ENCODE assay signal across 7 mouse cellular contexts in genomic region chr2:153600021-153600666, GRCm38 (mm10). TPM values are rescaled to one million over a fixed set of nuclear protein-coding genes. Genes with fewer than 3 reads are reported as not detected.
DNase-seq lines count a peak whose midpoint lies in the region; ATAC-seq and TF ChIP-seq lines count a peak whose summit lies in the region.

No protein-coding gene starts in this region.

- no peak overlapping the region for H3K9ac ChIP-seq in ES-Bruce4 (ENCODE audit: low read depth, poor library complexity, severe bottlenecking)
- no peak overlapping the region for H3K9ac ChIP-seq in heart, embryonic 14.5 days (ENCODE audit: low read length)
- H3K9ac ChIP-seq in kidney, postnatal 0 days (ENCODE audit: low read depth, low read length): no peak overlapping the region
- H3K9ac ChIP-seq in stomach, embryonic 14.5 days (replicated peaks; ENCODE audit: low read depth, low read length): no peak overlapping the region

- peak; percentile 79 for DNase-seq in ZHBTc4 (ENCODE audit: low read depth, low spot score)
- peak; percentile 79 for DNase-seq in kidney, postnatal 0 days (ENCODE audit: low spot score)
- DNase-seq in lung, postnatal 14 days: peak; percentile 44

- no peak for TF ChIP-seq EP300 in ES-Bruce4 (IDR thresholded peaks at IDR 0.05; ENCODE audit: insufficient read depth, low read depth, low read length)

- H3K9me3 ChIP-seq in ES-Bruce4 (replicated peaks; ENCODE audit: control insufficient read depth, insufficient read depth, low read length, poor library complexity, severe bottlenecking): no peaks in the 10 kb centered on the region
- no peaks in the 10 kb centered on the region for H3K9me3 ChIP-seq in heart, embryonic 14.5 days (ENCODE audit: control insufficient read depth, low read length)
- no peaks in the 10 kb centered on the region for H3K9me3 ChIP-seq in kidney, postnatal 0 days (replicated peaks; ENCODE audit: low read length)
- H3K9me3 ChIP-seq in stomach, embryonic 14.5 days (ENCODE audit: control insufficient read depth, low read depth, low read length): no peaks in the 10 kb centered on the region

- H3K4me3 ChIP-seq in ES-Bruce4 (ENCODE audit: low read depth, low read length): no peak overlapping the region
- no peak overlapping the region for H3K4me3 ChIP-seq in embryonic fibroblast, embryonic 13.5 days (ENCODE audit: insufficient read depth, low read length)
- H3K4me3 ChIP-seq in heart, embryonic 14.5 days (ENCODE audit: control insufficient read depth in 1 of 2, insufficient read depth in 1 of 2, low read depth in 1 of 2, low read length in 2 of 2): no peak overlapping the region
- no peak overlapping the region for H3K4me3 ChIP-seq in kidney, postnatal 0 days (replicated peaks; ENCODE audit: low read depth, low read length)
- H3K4me3 ChIP-seq in stomach, embryonic 14.5 days (ENCODE audit: low read depth, low read length): no peak overlapping the region

- peak overlapping the region; percentile 48 for H3K27ac ChIP-seq in ES-Bruce4 (ENCODE audit: insufficient read depth, low read length)
- no peak overlapping the region for H3K27ac ChIP-seq in embryonic fibroblast, embryonic 13.5 days (ENCODE audit: insufficient read depth, low read length)
- peak overlapping the region in 1 of 2 experiments; percentile 50; a peak in 2 of 4 replicates for H3K27ac ChIP-seq in heart, embryonic 14.5 days (replicated peaks in 1 of 2; ENCODE audit: control insufficient read depth in 1 of 2, insufficient read depth in 1 of 2, low read depth in 2 of 2, low read length in 2 of 2)
- peak overlapping the region; percentile 77 for H3K27ac ChIP-seq in kidney, postnatal 0 days
- H3K27ac ChIP-seq in stomach, embryonic 14.5 days (ENCODE audit: low read length): no peak overlapping the region

- ATAC-seq in heart, embryonic 14.5 days (ENCODE audit: insufficient number of reproducible peaks, insufficient read depth, low FRiP score, low read depth): peak; percentile 41; the same call in 1 of the 2 replicates
- ATAC-seq in kidney, postnatal 0 days (replicated peaks; ENCODE audit: low FRiP score, low read depth): peak; percentile 86
- ATAC-seq in stomach, embryonic 14.5 days (ENCODE audit: insufficient number of reproducible peaks, insufficient read depth, low FRiP score, low read depth): 0 out of 2 replicates have a peak, but pooled peaks have one; percentile 62

- WGBS in heart, embryonic 14.5 days: 61% methylated on average over 6 of the region's 6 CpGs
- 54% methylated on average over 6 of the region's 6 CpGs for WGBS in kidney, postnatal 0 days
- WGBS in stomach, embryonic 14.5 days: 64% methylated on average over 6 of the region's 6 CpGs

- TF ChIP-seq CTCF in ES-Bruce4 (IDR thresholded peaks at IDR 0.05; ENCODE audit: low read depth, low read length): peak; percentile 45
- TF ChIP-seq CTCF in embryonic fibroblast, embryonic 13.5 days (IDR thresholded peaks at IDR 0.05; ENCODE audit: borderline replicate concordance, insufficient read depth, low read length): peak; percentile 21; the same call in 1 of the 2 replicates
- TF ChIP-seq CTCF in kidney, postnatal 0 days (IDR thresholded peaks at IDR 0.05; ENCODE audit: low read depth): peak; percentile 75

- peaks cover 15% of the 10 kb centered on the region for H3K4me1 ChIP-seq in ES-Bruce4 (ENCODE audit: control insufficient read depth, insufficient read depth, low read length)
- H3K4me1 ChIP-seq in embryonic fibroblast, embryonic 13.5 days (ENCODE audit: control insufficient read depth, insufficient read depth, low read length): no peaks in the 10 kb centered on the region
- H3K4me1 ChIP-seq in heart, embryonic 14.5 days (ENCODE audit: control insufficient read depth in 2 of 2, insufficient read depth in 2 of 2, low read length in 2 of 2): peaks cover 12 to 14% of the 10 kb centered on the region in 2 experiments
- 0 out of 2 replicates have a peak, but pooled peaks cover 6% of the 10 kb centered on the region for H3K4me1 ChIP-seq in kidney, postnatal 0 days (replicated peaks; ENCODE audit: insufficient read depth, low read length)
- H3K4me1 ChIP-seq in stomach, embryonic 14.5 days (ENCODE audit: control insufficient read depth, insufficient read depth, low read length): 0 out of 2 replicates have a peak, but pooled peaks cover 4% of the 10 kb centered on the region

- no peak for TF ChIP-seq POLR2A in ES-Bruce4 (IDR thresholded peaks at IDR 0.05; ENCODE audit: insufficient read depth, low read length)
- TF ChIP-seq POLR2A in embryonic fibroblast, embryonic 13.5 days (IDR thresholded peaks at IDR 0.05; ENCODE audit: low read depth, low read length): no peak

- no peak overlapping the region for H3K4me2 ChIP-seq in heart, embryonic 14.5 days (ENCODE audit: low read length)
- H3K4me2 ChIP-seq in kidney, postnatal 0 days (ENCODE audit: low read length): no peak overlapping the region
- H3K4me2 ChIP-seq in stomach, embryonic 14.5 days (replicated peaks; ENCODE audit: low read depth, low read length): no peak overlapping the region

- no peaks in the 10 kb centered on the region for H3K27me3 ChIP-seq in ES-Bruce4 (ENCODE audit: control insufficient read depth, insufficient read depth, low read length, poor library complexity, severe bottlenecking)
- H3K27me3 ChIP-seq in heart, embryonic 14.5 days (ENCODE audit: control insufficient read depth, insufficient read depth, low read length): no peaks in the 10 kb centered on the region
- no peaks in the 10 kb centered on the region for H3K27me3 ChIP-seq in kidney, postnatal 0 days (ENCODE audit: insufficient read depth, low read length)
- no peaks in the 10 kb centered on the region for H3K27me3 ChIP-seq in stomach, embryonic 14.5 days (ENCODE audit: control insufficient read depth, insufficient read depth, low read length)

- H3K36me3 ChIP-seq in ES-Bruce4 (ENCODE audit: control insufficient read depth, insufficient read depth, low read length, poor library complexity, severe bottlenecking): no peaks in the 10 kb centered on the region
- H3K36me3 ChIP-seq in heart, embryonic 14.5 days (ENCODE audit: control insufficient read depth, insufficient read depth, low read length): no peaks in the 10 kb centered on the region
- H3K36me3 ChIP-seq in kidney, postnatal 0 days (ENCODE audit: insufficient read depth, low read length): no peaks in the 10 kb centered on the region
- no peaks in the 10 kb centered on the region for H3K36me3 ChIP-seq in stomach, embryonic 14.5 days (ENCODE audit: control insufficient read depth, insufficient read depth, low read length)

RNA-seq across cellular contexts. Expression of gene Commd7, which starts 32.4 kb away (rescaled TPM):
- polyA plus RNA-seq in ES-Bruce4 (2011; ENCODE audit: insufficient read depth, insufficient read length, low read depth, missing spikeins): 16.5 and 18.0 TPM in 2 replicates
- polyA plus RNA-seq in embryonic fibroblast, embryonic 13.5 days (2011; ENCODE audit: insufficient read length, low read depth, missing spikeins): 34.3 and 35.9 TPM in 2 replicates
- 46.9 and 54.2 TPM in 2 replicates for polyA plus RNA-seq in heart, embryonic 14.5 days (2014; fragmentation: Nextera tagmentation; extraction: Ambion mirVana)
- polyA plus RNA-seq in kidney, postnatal 0 days (2015; fragmentation: Nextera tagmentation; extraction: Ambion mirVana): 78.7 and 78.8 TPM in 2 replicates
- polyA plus RNA-seq in stomach, embryonic 14.5 days (2014; fragmentation: Nextera tagmentation; extraction: Ambion mirVana): 70.2 and 70.4 TPM in 2 replicates

RNA-seq across cellular contexts. Expression of gene Dnmt3b, which starts 49.1 kb away (rescaled TPM):
- 105 and 112 TPM in 2 replicates for polyA plus RNA-seq in ES-Bruce4 (2011; ENCODE audit: insufficient read depth, insufficient read length, low read depth, missing spikeins)
- 1.2 and 1.8 TPM in 2 replicates for polyA plus RNA-seq in embryonic fibroblast, embryonic 13.5 days (2011; ENCODE audit: insufficient read length, low read depth, missing spikeins)
- polyA plus RNA-seq in heart, embryonic 14.5 days (2014; fragmentation: Nextera tagmentation; extraction: Ambion mirVana): 4.6 and 5.0 TPM in 2 replicates
- 9.4 and 10.5 TPM in 2 replicates for polyA plus RNA-seq in kidney, postnatal 0 days (2015; fragmentation: Nextera tagmentation; extraction: Ambion mirVana)
- polyA plus RNA-seq in stomach, embryonic 14.5 days (2014; fragmentation: Nextera tagmentation; extraction: Ambion mirVana): 10.6 and 12.8 TPM in 2 replicates

Comparison
In these comparisons a context has a peak if more than half of its experiments do, and no peak if none do; other contexts are left out.
1. H3K27ac ChIP-seq: peak in ES-Bruce4 (single experiment) and kidney, postnatal 0 days (single experiment); none in embryonic fibroblast, embryonic 13.5 days (single experiment) and stomach, embryonic 14.5 days (single experiment).
2. CTCF ChIP-seq: peak in every context shown above with its lines; median percentile 75 in kidney, postnatal 0 days; 45 in ES-Bruce4; 21 in embryonic fibroblast, embryonic 13.5 days.
3. Peak in every context shown above with its lines, with median percentiles within 50 percentile points of each other: DNase-seq and ATAC-seq.